Mouse (Mus musculus) neural tube, embryonic 15.5 days (tissue): ENCODE measurements around the gene Nfix. TPM values are rescaled to one million over a fixed set of nuclear protein-coding genes. Genes with fewer than 3 reads are reported as not detected.

ENCODE experiments used
- ATAC-seq: fragments of 200-750 bp; cut with Nextera tagmentation; 2 replicates; pipeline ENCODE4 v1.8.0; 2017; ENCODE audit warnings: mild to moderate bottlenecking, moderate TSS enrichment, moderate library complexity; ENCODE audit not compliant: low FRiP score
- H3K27ac ChIP-seq: fragments of 300-500 bp; sonication (generic); replicated peaks from 2 replicates; pipeline ENCODE4 v1.5.1; 2015; ENCODE audit warnings: mild to moderate bottlenecking, inconsistent platforms
- H3K27me3 ChIP-seq: fragments of 300-500 bp; sonication (generic); replicated peaks from 2 replicates; pipeline ENCODE4 v1.6.1; 2015; ENCODE audit warnings: inconsistent platforms
- H3K36me3 ChIP-seq: fragments of 300-500 bp; sonication (generic); 2 replicates; pipeline ENCODE4 v1.6.1; 2015; ENCODE audit warnings: inconsistent platforms
- H3K4me1 ChIP-seq: fragments of 300-500 bp; sonication (generic); 2 replicates; pipeline ENCODE4 v1.6.1; 2015; ENCODE audit warnings: inconsistent platforms
- H3K4me2 ChIP-seq: fragments of 300-500 bp; sonication (generic); 2 replicates; pipeline ENCODE4 v1.6.1; 2015; ENCODE audit warnings: inconsistent platforms, mild to moderate bottlenecking, moderate library complexity
- H3K4me3 ChIP-seq: fragments of 300-500 bp; sonication (generic); replicated peaks from 2 replicates; pipeline ENCODE4 v1.5.1; 2015; ENCODE audit warnings: mild to moderate bottlenecking, inconsistent platforms
- H3K9ac ChIP-seq: fragments of 300-500 bp; sonication (generic); replicated peaks from 2 replicates; pipeline ENCODE4 v1.6.1; 2015; ENCODE audit warnings: mild to moderate bottlenecking, inconsistent platforms
- H3K9me3 ChIP-seq: fragments of 300-500 bp; sonication (generic); replicated peaks from 2 replicates; pipeline ENCODE4 v1.6.1; 2016; ENCODE audit warnings: inconsistent platforms
- WGBS: fragments of 180-500 bp; shearing (Covaris S2); methylation state at CpG from one replicate; pipeline ENCODE4 v1.1.7; 2015; ENCODE audit warnings: mixed read lengths; 5-methylcytosine and 5-hydroxymethylcytosine counted together
- polyA plus RNA-seq: library from polyadenylated mRNA; unstranded; fragments of >200 nt; fragmentation: Nextera tagmentation; extraction: Ambion mirVana; gene quantifications from 2 replicates; pipeline ENCODE4 v1.2.1, GENCODE M21; 2015

Nfix gene
- polyA plus RNA-seq, 1 experiment from 2014 or later: 70.5 TPM

GRCm38 (mm10) chr8:84660819-84661457, 139.2 kb downstream of the Nfix start:
- peak overlapping the region; percentile 73 for H3K4me2 ChIP-seq
- no peaks in the 10 kb centered on the region for H3K9me3 ChIP-seq
- no peaks in the 10 kb centered on the region for H3K36me3 ChIP-seq
- peak overlapping the region; percentile 85 for H3K27ac ChIP-seq
- 3% methylated on average over 20 of the region's 20 CpGs for WGBS
- 0 out of 2 replicates have a peak, but pooled peaks cover 3% of the 10 kb centered on the region for H3K27me3 ChIP-seq
- H3K4me1 ChIP-seq: peaks cover 58% of the 10 kb centered on the region
- ATAC-seq: no peak
- H3K9ac ChIP-seq: peak overlapping the region; percentile 70
- peak overlapping the region; percentile 66 for H3K4me3 ChIP-seq

- 0 out of 2 replicates have a peak, but pooled peaks cover 3% of the 10 kb centered on the region for H3K27me3 ChIP-seq
- WGBS: 3% methylated on average over 33 of the region's 33 CpGs
- no peaks in the 10 kb centered on the region for H3K36me3 ChIP-seq
- no peaks in the 10 kb centered on the region for H3K9me3 ChIP-seq
- H3K27ac ChIP-seq: peak overlapping the region; percentile 85
- ATAC-seq: no peak
- peaks cover 56% of the 10 kb centered on the region for H3K4me1 ChIP-seq
- H3K4me2 ChIP-seq: peak overlapping the region; percentile 73
- H3K9ac ChIP-seq: peak overlapping the region; percentile 70; the same call in 1 of the 2 replicates
- H3K4me3 ChIP-seq: peak overlapping the region; percentile 66
Measured at GRCm38 (mm10) chr8:84659936-84660818, 140.0 kb downstream of the Nfix start.

GRCm38 (mm10) chr8:84658951-84659350, 141.2 kb downstream of the Nfix start:
- no peak overlapping the region for H3K4me3 ChIP-seq
- no peak overlapping the region; the same call in 1 of the 2 replicates for H3K9ac ChIP-seq
- 90% methylated on average over 1 of the region's 1 CpGs for WGBS
- no peaks in the 10 kb centered on the region for H3K36me3 ChIP-seq
- H3K27ac ChIP-seq: no peak overlapping the region
- 0 out of 2 replicates have a peak, but pooled peaks cover 3% of the 10 kb centered on the region for H3K27me3 ChIP-seq
- peaks cover 56% of the 10 kb centered on the region for H3K4me1 ChIP-seq
- H3K9me3 ChIP-seq: no peaks in the 10 kb centered on the region
- ATAC-seq: no peak
- no peak overlapping the region for H3K4me2 ChIP-seq

- H3K27me3 ChIP-seq: 0 out of 2 replicates have a peak, but pooled peaks cover 3% of the 10 kb centered on the region
- no peak overlapping the region for H3K4me2 ChIP-seq
- H3K36me3 ChIP-seq: no peaks in the 10 kb centered on the region
- ATAC-seq: no peak
- H3K4me3 ChIP-seq: no peak overlapping the region
- H3K9me3 ChIP-seq: no peaks in the 10 kb centered on the region
- no peak overlapping the region for H3K27ac ChIP-seq
- H3K4me1 ChIP-seq: peaks cover 52% of the 10 kb centered on the region
- no peak overlapping the region for H3K9ac ChIP-seq
- 51% methylated on average over 4 of the region's 4 CpGs for WGBS
Measured at GRCm38 (mm10) chr8:84657680-84658079, 142.5 kb downstream of the Nfix start.

- ATAC-seq: no peak
- H3K9ac ChIP-seq: no peak overlapping the region
- peak overlapping the region; percentile 76; the same call in 1 of the 2 replicates for H3K27ac ChIP-seq
Measured at GRCm38 (mm10) chr8:84657203-84657602, 142.9 kb downstream of the Nfix start.

GRCm38 (mm10) chr8:84656641-84657126, 143.5 kb downstream of the Nfix start:
- 3% methylated on average over 23 of the region's 23 CpGs for WGBS
- ATAC-seq: no peak
- peak overlapping the region; percentile 39 for H3K9ac ChIP-seq

More at GRCm38 (mm10) chr8:84657203-84657602, 142.9 kb downstream of the Nfix start:
- Histone ChIP-seq H3K9me3 (no peaks in the 10 kb centered on the region), H3K4me2 (peak overlapping the region; percentile 52), H3K36me3 (no peaks in the 10 kb centered on the region), H3K4me3 (no peak overlapping the region), H3K27me3 (0 out of 2 replicates have a peak, but pooled peaks cover 3% of the 10 kb centered on the region), H3K4me1 (peaks cover 52% of the 10 kb centered on the region)

GRCm38 (mm10) chr8:84656191-84656525, 144.0 kb downstream of the Nfix start:
- Histone ChIP-seq H3K4me3 (peak overlapping the region; percentile 29), H3K9ac (peak overlapping the region; percentile 39), H3K27ac (peak overlapping the region; percentile 76), H3K4me2 (peak overlapping the region; percentile 52), H3K36me3 (no peaks in the 10 kb centered on the region), H3K4me1 (peaks cover 43% of the 10 kb centered on the region), H3K9me3 (no peaks in the 10 kb centered on the region), H3K27me3 (0 out of 2 replicates have a peak, but pooled peaks cover 3% of the 10 kb centered on the region)
- WGBS: under 1% methylated on average over 10 of the region's 10 CpGs
- ATAC-seq: no peak

More at GRCm38 (mm10) chr8:84656641-84657126, 143.5 kb downstream of the Nfix start:
- Histone ChIP-seq H3K36me3 (no peaks in the 10 kb centered on the region), H3K9me3 (no peaks in the 10 kb centered on the region), H3K27me3 (0 out of 2 replicates have a peak, but pooled peaks cover 3% of the 10 kb centered on the region), H3K4me1 (peaks cover 46% of the 10 kb centered on the region), H3K27ac (peak overlapping the region; percentile 76), H3K4me3 (peak overlapping the region; percentile 29), H3K4me2 (peak overlapping the region; percentile 52)

- ATAC-seq: peak; percentile 58; the same call in 1 of the 2 replicates
- Histone ChIP-seq H3K27me3 (0 out of 2 replicates have a peak, but pooled peaks cover 3% of the 10 kb centered on the region), H3K9me3 (no peaks in the 10 kb centered on the region), H3K9ac (peak overlapping the region; percentile 39; the same call in 1 of the 2 replicates), H3K36me3 (no peaks in the 10 kb centered on the region), H3K4me3 (peak overlapping the region; percentile 29), H3K4me2 (peak overlapping the region; percentile 52), H3K27ac (peak overlapping the region; percentile 76), H3K4me1 (peaks cover 38% of the 10 kb centered on the region)
- 2% methylated on average over 15 of the region's 15 CpGs for WGBS
Measured at GRCm38 (mm10) chr8:84655336-84656190, 144.6 kb downstream of the Nfix start.

GRCm38 (mm10) chr8:84654597-84654996, 145.5 kb downstream of the Nfix start:
- WGBS: 36% methylated on average over 4 of the region's 4 CpGs
- Histone ChIP-seq H3K9me3 (no peaks in the 10 kb centered on the region), H3K27ac (peak overlapping the region; percentile 76), H3K36me3 (no peaks in the 10 kb centered on the region), H3K4me3 (no peak overlapping the region), H3K4me2 (no peak overlapping the region), H3K4me1 (peaks cover 29% of the 10 kb centered on the region), H3K9ac (no peak overlapping the region), H3K27me3 (0 out of 2 replicates have a peak, but pooled peaks cover 3% of the 10 kb centered on the region)
- no peak for ATAC-seq

GRCm38 (mm10) chr8:84653092-84653631, 147.0 kb downstream of the Nfix start:
- Histone ChIP-seq H3K4me3 (no peak overlapping the region), H3K27me3 (0 out of 2 replicates have a peak, but pooled peaks cover 3% of the 10 kb centered on the region), H3K36me3 (no peaks in the 10 kb centered on the region), H3K4me2 (no peak overlapping the region), H3K9ac (no peak overlapping the region), H3K9me3 (no peaks in the 10 kb centered on the region), H3K27ac (no peak overlapping the region), H3K4me1 (peaks cover 27% of the 10 kb centered on the region)
- WGBS: 31% methylated on average over 9 of the region's 9 CpGs
- no peak for ATAC-seq
